Comparison of ENCODE assay signal across 12 mouse cellular contexts in genomic region chr15:10599413-10599812, GRCm38 (mm10). TPM values are rescaled to one million over a fixed set of nuclear protein-coding genes. Genes with fewer than 3 reads are reported as not detected.
DNase-seq lines count a peak whose midpoint lies in the region; ATAC-seq lines count a peak whose summit lies in the region.
"Had no signal": no experiment of that assay in that cellular context is flagged by ENCODE, and none has a peak within 500 bp of the region (broad histone marks: within the 10 kb centered on the region; RNA-seq: fewer than 3 reads in every experiment).

No protein-coding gene starts in this region.

- no peak for DNase-seq in heart, postnatal 25 days (ENCODE audit: low spot score)
- peak; percentile 30 for DNase-seq in CD4-positive helper T cell, adult 2 months (ENCODE audit: low read depth, low spot score)
- DNase-seq in limb, embryonic 10.5 days (ENCODE audit: low spot score) = no peak
- DNase-seq in cerebellum, postnatal 4 days (ENCODE audit: low spot score in 2 of 2) = no peak
- DNase-seq in cerebellum, adult 11-12 months = no peak
- DNase-seq: cerebellum, adult 8-10 months; layer of hippocampus, adult 9-11 months had no signal

- peaks cover 4% of the 10 kb centered on the region; the same call in 1 of the 2 replicates for H3K4me1 ChIP-seq in heart, embryonic 16.5 days (ENCODE audit: control insufficient read depth, insufficient read depth, low read length)
- H3K4me1 ChIP-seq in limb, embryonic 10.5 days = peaks cover 47% of the 10 kb centered on the region
- H3K4me1 ChIP-seq: liver, embryonic 15.5 days had no signal

- 65% methylated on average over 7 of the region's 7 CpGs for WGBS in heart, embryonic 16.5 days
- WGBS in limb, embryonic 10.5 days = 88% methylated on average over 7 of the region's 7 CpGs

- no peaks in the 10 kb centered on the region for H3K27me3 ChIP-seq in heart, embryonic 16.5 days (ENCODE audit: control insufficient read depth, insufficient read depth, low read length)
- no peaks in the 10 kb centered on the region for H3K27me3 ChIP-seq in limb, embryonic 10.5 days (ENCODE audit: low read depth, poor library complexity, severe bottlenecking)
- H3K27me3 ChIP-seq: liver, embryonic 15.5 days; neural tube, embryonic 13.5 days had no signal

- H3K36me3 ChIP-seq in heart, embryonic 16.5 days (ENCODE audit: control insufficient read depth, insufficient read depth) = 0 out of 2 replicates have a peak, but pooled peaks cover 3% of the 10 kb centered on the region
- peaks cover 21% of the 10 kb centered on the region for H3K36me3 ChIP-seq in limb, embryonic 10.5 days

- H3K4me2 ChIP-seq in heart, embryonic 16.5 days (ENCODE audit: low read depth, low read length) = 0 out of 2 replicates have a peak overlapping the region, but pooled peaks have one; percentile 27
- H3K4me2 ChIP-seq: liver, embryonic 15.5 days; neural tube, embryonic 13.5 days had no signal

- intact Hi-C loops in heart, postnatal 25 days (cut with DNase I) = no loop called here

- peaks cover 5% of the 10 kb centered on the region for H3K9me3 ChIP-seq in heart, embryonic 16.5 days (replicated peaks; ENCODE audit: control insufficient read depth, low read length)
- H3K9me3 ChIP-seq in limb, embryonic 10.5 days (replicated peaks) = no peaks in the 10 kb centered on the region
- H3K9me3 ChIP-seq: liver, embryonic 15.5 days; neural tube, embryonic 13.5 days had no signal

- H3K27ac ChIP-seq in heart, embryonic 16.5 days (ENCODE audit: low read length) = no peak overlapping the region
- H3K27ac ChIP-seq in limb, embryonic 10.5 days = peak overlapping the region; percentile 67; the same call in 1 of the 2 replicates
- H3K27ac ChIP-seq: liver, embryonic 15.5 days; neural tube, embryonic 13.5 days had no signal

- no peak overlapping the region for H3K9ac ChIP-seq in heart, embryonic 16.5 days (ENCODE audit: low read length)
- H3K9ac ChIP-seq: liver, embryonic 15.5 days; neural tube, embryonic 13.5 days had no signal

- no peak for ATAC-seq in heart, embryonic 16.5 days (replicated peaks; ENCODE audit: extremely low read depth, insufficient read depth, low FRiP score)
- peak; percentile 99 for ATAC-seq in common myeloid progenitor, adult 5-6 weeks (replicated peaks; ENCODE audit: low read depth, poor library complexity, severe bottlenecking)
- no peak for ATAC-seq in erythroid progenitor cell, adult 5-6 weeks (replicated peaks; ENCODE audit: low FRiP score, poor library complexity, severe bottlenecking)

- H3K4me3 ChIP-seq in heart, embryonic 16.5 days (ENCODE audit: low read length) = no peak overlapping the region
- no peak overlapping the region for H3K4me3 ChIP-seq in limb, embryonic 10.5 days
- H3K4me3 ChIP-seq: liver, embryonic 15.5 days; neural tube, embryonic 13.5 days had no signal

RNA-seq across cellular contexts. Expression of gene Ttc23l, which starts 40.9 kb away (rescaled TPM):
- polyA plus RNA-seq in heart, embryonic 16.5 days (2015; fragmentation: Nextera tagmentation; extraction: Ambion mirVana) = not detected in 2 replicates
- not detected for total RNA-seq in heart, postnatal 25 days (2021)
- not detected in 2 replicates for total RNA-seq in common myeloid progenitor, adult 5-6 weeks (2017)
- polyA plus RNA-seq in limb, embryonic 10.5 days (2016; fragmentation: Nextera tagmentation; extraction: Ambion mirVana) = 0.13 TPM in 1 of 2 replicates, not detected in the other
- total RNA-seq in erythroid progenitor cell, adult 5-6 weeks (2015; ENCODE audit: low replicate concordance) = not detected in 2 replicates
- not detected in 2 replicates for total RNA-seq in erythroid progenitor cell, adult 5-6 weeks (2017; ENCODE audit: low replicate concordance)
- polyA plus RNA-seq: liver, embryonic 15.5 days; neural tube, embryonic 13.5 days had no signal
